Mouse (Mus musculus): ENCODE measurements at regions not wholly inside any gene's neighbourhood (a gene's known extent, or its start where the extent isn't known, plus 50 kb on each side); places are given as distances from the start of the nearest gene placed in this dataset.
A peak's percentile ranks its signal among the peaks of the same experiment; 100 is the strongest.

DNA sequence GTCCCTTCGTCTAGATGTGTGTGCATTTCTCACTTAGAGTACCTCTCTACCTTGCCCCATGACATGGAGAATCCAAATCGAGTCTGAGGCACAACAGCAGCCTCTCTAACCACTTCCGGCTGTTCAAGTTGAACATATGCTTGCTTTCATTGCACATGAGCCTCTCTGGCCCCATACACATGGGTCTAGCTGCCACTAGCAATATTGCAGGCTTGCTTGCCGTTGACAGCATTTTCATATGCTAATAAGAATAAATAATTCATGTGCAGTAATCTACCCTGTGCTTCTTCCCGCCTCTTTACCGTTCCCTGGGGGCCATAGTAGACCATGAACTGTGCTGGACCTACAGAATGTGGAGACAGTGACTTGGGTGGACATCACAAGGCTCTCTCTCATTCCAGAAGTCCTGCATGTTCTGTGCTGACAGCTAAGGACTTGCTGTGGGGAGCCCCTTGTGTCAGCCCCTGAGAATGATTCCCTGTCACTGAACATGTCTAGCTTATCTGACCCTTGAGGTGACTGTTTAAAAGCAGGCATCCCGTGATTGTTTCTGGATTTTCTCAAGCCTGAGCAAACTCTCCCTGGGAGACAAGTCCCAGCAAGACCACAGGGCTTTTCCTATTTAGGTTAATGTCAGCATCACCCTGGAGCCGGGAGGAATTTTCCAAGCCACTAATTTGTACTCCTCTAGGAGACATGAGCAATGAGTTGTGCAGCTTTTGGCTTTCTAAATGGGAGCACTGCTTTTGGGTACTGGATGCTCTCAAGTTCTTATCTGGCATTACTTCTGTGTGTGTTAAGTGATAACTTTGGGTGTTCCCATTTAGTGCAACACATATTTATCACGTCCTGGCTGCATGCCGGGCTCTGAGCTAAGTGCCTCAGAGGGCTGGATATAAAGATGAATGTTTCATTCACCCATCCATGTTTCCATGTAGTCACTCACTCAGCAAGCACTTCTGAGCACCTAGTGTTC, 713.8 kb upstream of the Castor2 start:
- peak; percentile 9 to 11 for DNase-seq

DNA sequence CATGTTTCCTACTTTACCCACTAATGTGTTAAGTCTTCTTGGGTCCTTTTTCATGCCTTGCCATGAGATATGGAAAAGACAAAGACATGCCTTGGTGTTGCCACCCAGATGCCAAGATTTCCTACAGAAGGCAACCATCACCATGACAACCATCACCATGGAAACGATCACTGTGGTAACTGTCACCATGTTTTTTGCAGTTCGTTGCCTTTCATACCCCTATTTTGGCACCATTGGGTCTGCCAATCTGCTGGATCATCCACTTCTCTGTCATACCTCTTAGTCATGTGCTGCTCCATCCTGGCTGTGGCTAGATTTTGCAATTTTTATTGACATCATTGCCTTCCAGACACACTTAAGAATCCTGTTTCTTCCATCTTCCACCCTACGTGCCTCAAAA, 733.7 kb upstream of the Castor2 start:
- intact Hi-C loops (cut with DNase I): no loop called here

More for the DNA sequence above, 713.8 kb upstream of the Castor2 start:
- intact Hi-C loops (cut with DNase I): no loop called here

DNA sequence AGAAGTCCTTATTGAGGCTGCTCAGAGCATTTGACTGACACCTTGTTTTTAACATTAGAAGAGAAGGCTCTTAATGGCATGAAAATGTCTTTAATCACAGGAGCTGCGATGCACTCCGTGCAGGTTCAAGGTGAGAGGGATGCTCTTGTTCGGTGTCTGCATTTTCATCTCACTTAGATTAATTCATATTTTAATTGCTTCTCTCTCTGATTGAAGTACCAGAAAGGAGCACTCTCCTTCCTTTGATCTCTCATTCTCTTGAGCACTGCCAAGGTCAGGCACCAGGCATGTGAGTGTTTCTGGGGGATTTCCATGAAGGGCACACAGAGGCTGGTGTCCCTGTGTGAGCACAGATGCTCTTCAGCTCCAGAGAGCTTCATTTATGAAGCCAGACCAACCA, 752.0 kb upstream of the Castor2 start:
- intact Hi-C loops (cut with DNase I): no loop called here
- no peak for DNase-seq

More for the DNA sequence above, 733.7 kb upstream of the Castor2 start:
- no peak for DNase-seq

DNA sequence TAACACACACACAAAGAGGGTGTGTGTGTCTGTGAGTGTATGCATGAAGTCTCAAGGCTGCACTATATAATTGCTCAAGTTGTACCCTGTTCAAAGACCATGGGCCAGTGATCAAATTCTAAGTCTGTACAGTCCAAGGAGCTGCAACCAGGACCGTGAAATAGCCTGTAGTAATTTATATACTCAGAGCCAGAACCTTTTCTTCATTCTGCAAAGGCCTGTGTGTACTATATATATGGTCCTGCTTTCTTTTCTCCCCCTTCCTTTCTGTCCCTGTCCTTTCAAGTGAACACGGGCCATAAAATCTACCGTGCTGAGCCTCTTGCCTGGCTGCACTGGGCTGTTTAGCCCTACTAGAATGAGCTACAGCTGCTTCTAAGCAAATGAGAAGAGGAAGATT, 757.5 kb upstream of the Castor2 start:
- intact Hi-C loops (cut with DNase I): no loop called here
- no peak for DNase-seq

DNA sequence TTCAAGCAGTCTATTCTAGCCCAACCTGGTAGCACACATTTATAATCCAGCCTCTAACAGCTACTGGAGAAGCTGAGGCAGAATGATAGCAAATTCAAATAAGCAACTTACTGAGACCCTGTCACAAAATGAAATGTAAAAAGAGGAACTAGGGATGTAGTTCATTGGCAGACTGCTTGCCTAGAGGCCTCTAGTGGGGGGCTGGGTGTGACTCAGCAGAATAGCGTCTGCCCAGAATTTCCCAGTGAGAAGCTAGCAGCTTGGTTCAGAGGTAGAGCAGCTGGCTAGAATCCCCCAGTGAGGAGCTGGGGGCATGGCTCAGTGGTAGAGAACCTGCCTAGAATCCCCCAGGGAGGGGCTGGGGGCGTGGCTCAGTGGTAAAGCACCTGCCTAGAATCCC, 777.5 kb upstream of the Auts2 start:
- intact Hi-C loops (cut with DNase I): no loop called here
- no peak for DNase-seq

DNA sequence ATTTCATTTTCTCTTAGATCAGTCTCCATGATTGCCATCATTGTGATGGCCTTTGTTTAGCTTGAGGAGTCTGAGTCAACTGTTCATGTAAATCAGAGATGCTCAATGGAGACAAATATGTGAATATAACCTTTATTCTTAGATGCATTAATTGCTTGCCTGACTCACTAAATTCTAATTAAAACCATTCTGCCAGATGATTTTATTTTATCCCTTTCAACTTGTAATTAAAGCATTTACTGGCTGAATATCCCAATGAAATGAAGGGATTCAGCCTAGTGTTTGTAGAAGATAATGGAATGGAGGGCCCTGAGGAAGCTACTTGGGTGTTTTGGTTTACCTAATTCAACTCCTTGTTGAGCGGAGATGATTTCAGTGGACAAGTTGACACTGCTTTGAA, 777.1 kb upstream of the Auts2 start:
- DNase-seq: no peak
- intact Hi-C loops (cut with DNase I): no loop called here

DNA sequence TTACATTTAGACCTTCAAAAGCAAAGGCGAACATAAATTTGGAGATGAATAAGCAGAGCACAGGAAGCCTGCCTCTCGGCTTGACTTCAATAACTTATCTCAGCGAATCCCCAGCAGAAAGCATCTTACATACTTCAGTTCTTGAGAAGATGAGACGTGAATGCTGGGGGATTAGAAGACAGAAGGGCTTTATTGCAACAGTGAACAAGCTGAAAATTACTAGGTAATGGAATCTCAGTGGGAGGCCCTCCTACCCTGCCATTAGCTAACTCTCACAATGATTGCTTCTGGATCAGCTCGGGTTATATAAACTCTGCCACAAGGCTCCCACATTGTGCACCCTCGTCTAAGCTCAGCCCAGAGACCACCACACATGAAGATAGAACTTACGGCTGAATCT, 770.9 kb upstream of the Auts2 start:
- intact Hi-C loops (cut with DNase I): no loop called here
- no peak for DNase-seq

GRCm38 (mm10) chr5:133310979-133311890, 768.1 kb upstream of the Auts2 start:
- intact Hi-C loops (cut with DNase I): no loop called here
- no peak for DNase-seq

GRCm38 (mm10) chr5:133267887-133268286, 724.7 kb upstream of the Auts2 start:
- intact Hi-C loops (cut with DNase I): no loop called here
- no peak for DNase-seq

DNA sequence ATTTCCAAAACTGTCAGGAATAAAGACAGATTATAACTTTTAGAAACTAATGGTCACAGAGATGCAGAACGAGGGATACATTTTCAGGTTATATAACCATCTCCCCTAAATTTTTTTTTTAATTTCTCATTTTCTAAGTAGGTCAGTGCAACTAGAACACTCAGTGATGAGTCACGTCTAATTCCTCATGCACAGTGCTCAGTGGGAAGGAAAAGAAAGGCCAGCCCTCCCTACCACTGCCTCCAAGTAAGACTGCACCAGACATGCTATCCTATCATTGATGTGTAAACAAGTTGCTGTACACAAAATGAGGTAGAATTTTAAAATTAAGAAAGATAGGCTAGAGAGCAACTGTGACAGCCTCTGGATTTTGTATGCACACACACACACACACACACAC, 724.2 kb upstream of the Auts2 start:
- intact Hi-C loops (cut with DNase I): no loop called here

DNA sequence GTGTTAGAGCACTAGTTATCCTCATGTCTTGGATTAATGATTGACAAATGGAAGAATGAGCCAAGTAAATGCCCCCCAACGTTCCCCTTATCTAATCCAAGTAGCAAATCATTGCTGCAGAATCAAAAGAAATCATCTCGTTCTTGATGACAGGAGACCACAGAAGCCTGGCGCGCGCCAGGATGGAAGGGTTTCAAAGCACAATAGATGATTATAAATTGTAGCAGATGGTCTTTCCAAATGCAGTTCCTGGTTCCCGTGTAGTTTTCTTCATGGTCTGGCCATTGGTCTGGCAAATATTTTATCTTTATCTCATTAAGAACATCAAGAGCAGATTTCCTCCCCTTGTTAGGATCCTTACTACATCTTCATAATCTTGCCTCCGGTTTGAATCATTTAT, 721.8 kb upstream of the Auts2 start:
- intact Hi-C loops (cut with DNase I): no loop called here
- DNase-seq: no peak

More for the DNA sequence above, 724.2 kb upstream of the Auts2 start:
- DNase-seq: no peak

DNA sequence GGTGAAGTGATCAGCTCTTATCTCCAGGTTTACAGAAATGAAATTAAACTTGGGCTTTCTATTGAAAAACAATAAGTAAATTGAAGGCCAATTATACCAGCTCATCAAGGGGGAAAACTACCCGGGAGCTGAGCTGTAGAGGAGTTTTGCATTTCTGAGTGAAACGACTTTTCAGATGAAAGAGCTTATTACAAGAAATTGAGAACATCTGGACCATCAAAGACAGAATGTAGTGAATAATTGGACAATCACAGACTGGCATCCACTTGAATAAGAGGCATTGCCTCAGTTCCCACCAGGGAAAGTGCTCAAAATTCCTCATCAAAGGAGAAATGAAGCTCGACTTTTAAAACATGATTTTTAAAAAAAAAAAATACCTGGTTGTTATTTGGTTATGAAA, 675.7 kb upstream of the Auts2 start:
- no peak for DNase-seq
- intact Hi-C loops (cut with DNase I): no loop called here

DNA sequence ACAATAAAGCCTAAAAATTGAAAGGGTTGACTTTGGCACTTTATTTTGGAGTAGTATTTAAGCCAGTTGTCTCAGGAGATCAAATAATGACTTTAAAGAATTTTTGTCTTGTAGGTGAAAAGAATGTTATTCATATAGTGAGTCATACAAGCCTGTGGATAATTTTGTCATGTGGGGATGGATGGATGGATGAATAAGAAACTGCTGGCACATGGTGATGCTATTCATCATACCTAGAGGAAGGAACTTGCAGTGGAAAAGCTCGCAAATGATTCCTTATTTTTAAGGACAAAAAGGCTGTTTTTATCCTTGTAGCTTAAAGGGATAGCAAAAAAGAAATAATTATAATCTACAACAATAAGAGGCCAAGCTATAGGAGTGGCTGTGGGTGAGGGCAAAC, 655.4 kb upstream of the Auts2 start:
- no peak for DNase-seq
- intact Hi-C loops (cut with DNase I): no loop called here

GRCm38 (mm10) chr5:133189798-133190571, 646.8 kb upstream of the Auts2 start:
- DNase-seq: no peak
- intact Hi-C loops (cut with DNase I): no loop called here

- intact Hi-C loops (cut with DNase I): no loop called here
- no peak for DNase-seq
Observed at GRCm38 (mm10) chr5:133175636-133176035, 632.5 kb upstream of the Auts2 start.

DNA sequence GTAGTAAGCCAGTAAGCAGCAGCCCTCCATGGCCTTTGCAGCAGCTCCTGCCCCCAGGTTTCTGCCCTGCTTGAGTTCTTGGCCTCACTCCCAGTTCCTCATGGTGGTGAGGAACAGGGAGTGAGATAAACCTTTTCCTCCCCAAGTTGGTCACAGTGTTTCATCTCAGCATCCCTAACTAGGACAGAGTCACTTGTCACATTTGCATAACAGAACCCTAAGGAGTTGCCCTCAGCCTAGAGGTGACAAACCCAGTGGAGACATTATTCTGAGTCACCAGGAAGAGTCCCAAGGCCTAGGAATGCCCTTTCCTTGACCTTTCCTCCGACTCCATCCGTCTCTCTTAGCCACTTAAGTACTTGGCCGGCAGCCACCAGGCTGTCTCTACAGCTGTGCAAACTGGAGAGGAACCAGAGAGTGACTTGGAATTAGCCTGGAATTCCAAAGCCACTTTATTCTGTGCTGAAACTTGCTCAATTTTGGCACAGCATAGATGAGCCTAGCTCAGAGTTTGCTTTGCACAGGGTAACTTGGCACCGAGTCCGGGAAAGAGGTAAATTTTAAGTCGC, 630.1 kb upstream of the Auts2 start:
- DNase-seq: peak; percentile 82 to 85
- intact Hi-C loops (cut with DNase I): no loop called here

DNA sequence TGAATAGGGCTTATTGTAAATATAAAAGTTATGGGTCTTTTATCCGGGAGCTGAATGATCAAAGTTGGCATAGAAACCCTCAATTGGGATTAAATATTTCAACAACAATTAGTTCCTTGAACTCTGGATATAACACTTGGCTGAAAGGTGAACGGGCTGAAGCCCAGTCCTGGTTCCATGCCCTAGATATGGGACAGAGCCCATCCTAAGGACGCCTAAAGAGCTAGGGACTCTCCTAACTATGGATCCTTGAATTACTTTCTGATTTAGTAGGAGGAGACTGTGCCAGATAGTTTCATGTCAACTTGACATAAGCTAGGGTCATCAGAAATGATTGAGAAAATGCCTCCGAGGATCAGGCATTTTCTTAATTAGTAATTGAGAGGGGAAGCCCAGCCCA, 629.5 kb upstream of the Auts2 start:
- DNase-seq: no peak

DNA sequence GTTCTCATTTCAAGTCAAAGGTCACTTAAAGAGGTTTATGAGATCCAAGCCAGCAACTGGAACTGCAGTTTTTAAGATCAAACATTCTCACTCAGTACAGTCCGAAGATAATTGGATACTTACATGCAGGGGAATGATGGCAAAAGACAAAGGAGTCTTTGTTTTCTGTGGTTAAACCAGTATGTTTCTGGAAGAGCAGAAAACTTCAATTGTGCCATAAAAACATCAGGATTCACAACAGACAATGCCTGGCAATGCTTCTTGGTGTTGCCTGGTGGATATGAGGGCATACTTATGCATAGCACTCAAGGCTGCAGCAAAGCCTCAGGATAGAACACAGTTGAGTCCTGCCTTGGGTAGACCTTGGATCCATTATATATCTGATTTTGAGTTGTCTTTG, 628.1 kb upstream of the Auts2 start:
- DNase-seq: no peak
- intact Hi-C loops (cut with DNase I): no loop called here

More for the DNA sequence above, 629.5 kb upstream of the Auts2 start:
- intact Hi-C loops (cut with DNase I): no loop called here

DNA sequence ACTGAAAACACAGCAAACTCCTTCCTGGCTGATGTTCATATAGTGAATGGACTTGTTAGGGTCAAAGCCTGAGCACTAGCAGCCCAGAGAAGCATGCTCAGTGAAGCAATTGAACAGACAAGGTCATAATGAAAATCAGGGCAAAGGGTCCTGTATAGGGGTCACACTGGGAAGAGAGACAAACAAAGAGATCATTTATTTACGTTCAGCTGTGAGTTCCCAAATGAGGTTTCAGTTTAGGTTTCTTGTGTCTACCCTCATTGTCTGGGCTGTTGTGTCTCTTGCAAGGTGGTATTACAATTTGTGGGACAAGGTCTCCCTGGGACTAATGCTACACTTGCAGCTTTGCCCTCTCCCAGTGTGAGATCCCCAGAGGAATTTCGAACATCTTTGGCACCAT, 624.4 kb upstream of the Auts2 start:
- intact Hi-C loops (cut with DNase I): no loop called here
- DNase-seq: no peak

- peak; percentile 8 to 12 for DNase-seq
- intact Hi-C loops (cut with DNase I): no loop called here
Observed at GRCm38 (mm10) chr5:133167001-133167461, 623.9 kb upstream of the Auts2 start.
